Comparison of ENCODE assay signal across 13 mouse cellular contexts in the genomic region with DNA sequence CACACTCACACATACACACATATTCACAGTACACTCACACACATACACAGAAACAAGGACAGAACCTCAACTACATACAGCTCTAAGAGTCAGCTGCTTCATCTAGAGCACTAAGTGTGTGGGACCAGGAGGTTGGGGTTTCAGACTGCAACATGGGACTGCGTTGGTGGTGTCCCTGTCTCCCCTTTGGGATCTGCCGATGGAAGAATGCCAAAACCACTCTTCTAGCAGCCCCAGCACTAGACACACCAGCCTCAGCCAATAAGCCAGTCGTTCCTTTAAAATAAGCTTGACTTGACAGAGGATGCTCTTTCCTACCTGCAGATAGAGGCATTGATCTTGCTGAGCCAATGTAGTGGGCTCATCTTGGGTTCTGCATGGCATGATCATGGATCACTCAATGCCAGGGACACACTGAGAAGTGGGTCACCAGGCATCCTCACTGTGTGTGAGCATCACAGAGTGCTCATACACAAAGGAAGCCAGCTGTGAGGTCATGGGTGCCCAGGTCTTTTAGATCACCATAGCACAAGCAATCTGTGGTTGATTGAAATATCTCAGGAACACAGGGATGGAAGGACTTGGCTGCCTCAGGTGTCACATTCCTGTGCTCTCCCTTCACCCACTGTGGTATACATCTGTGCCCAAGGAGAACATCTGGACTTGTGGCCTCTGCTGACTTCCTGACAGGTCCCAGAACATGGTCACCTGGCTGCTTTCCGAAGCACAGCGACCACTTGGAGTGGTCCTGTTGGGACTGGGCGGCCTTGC. TPM values are rescaled to one million over a fixed set of nuclear protein-coding genes. Genes with fewer than 3 reads are reported as not detected.
"Had no signal": no experiment of that assay in that cellular context is flagged by ENCODE, and none has a peak within 500 bp of the region (broad histone marks: within the 10 kb centered on the region; RNA-seq: fewer than 3 reads in every experiment).

No protein-coding gene starts in this region.

- H3K4me2 ChIP-seq: limb, embryonic 15.5 days; liver, embryonic 12.5 days; neural tube, embryonic 13.5 days had no signal

- ATAC-seq: liver, embryonic 12.5 days; midbrain, embryonic 16.5 days had no signal

- H3K9ac ChIP-seq: limb, embryonic 15.5 days; liver, embryonic 12.5 days; neural tube, embryonic 13.5 days had no signal

- DNase-seq: kidney, postnatal 25 days; layer of hippocampus, postnatal 36 days; lung, postnatal 4 days; retina, postnatal 1 day; spleen, adult 18-20 months; thymus, adult 18-20 months; thymus, postnatal 14 days had no signal

- H3K4me3 ChIP-seq: limb, embryonic 15.5 days; liver, embryonic 12.5 days; midbrain, embryonic 10.5 days; neural tube, embryonic 13.5 days had no signal

- H3K27ac ChIP-seq: limb, embryonic 15.5 days; liver, embryonic 12.5 days; midbrain, embryonic 10.5 days had no signal

- H3K36me3 ChIP-seq: limb, embryonic 15.5 days; liver, embryonic 12.5 days; midbrain, embryonic 10.5 days; neural tube, embryonic 13.5 days had no signal

- H3K4me1 ChIP-seq: liver, embryonic 12.5 days had no signal

- H3K9me3 ChIP-seq: limb, embryonic 15.5 days; liver, embryonic 12.5 days; midbrain, embryonic 10.5 days; neural tube, embryonic 13.5 days had no signal

- H3K27me3 ChIP-seq: limb, embryonic 15.5 days; liver, embryonic 12.5 days; neural tube, embryonic 13.5 days had no signal

RNA-seq across cellular contexts. Expression of gene Sez6l, which starts 22.7 kb away (rescaled TPM):
- total RNA-seq: megakaryocyte, adult 5-6 weeks had no signal
